Mouse (Mus musculus): ENCODE measurements around the gene Slc16a14. TPM values are rescaled to one million over a fixed set of nuclear protein-coding genes. Genes with fewer than 3 reads are reported as not detected.

Slc16a14 gene
- total and polyA plus RNA-seq, 3 experiments = 0.10 to 0.13 TPM; not detected in 1

DNA sequence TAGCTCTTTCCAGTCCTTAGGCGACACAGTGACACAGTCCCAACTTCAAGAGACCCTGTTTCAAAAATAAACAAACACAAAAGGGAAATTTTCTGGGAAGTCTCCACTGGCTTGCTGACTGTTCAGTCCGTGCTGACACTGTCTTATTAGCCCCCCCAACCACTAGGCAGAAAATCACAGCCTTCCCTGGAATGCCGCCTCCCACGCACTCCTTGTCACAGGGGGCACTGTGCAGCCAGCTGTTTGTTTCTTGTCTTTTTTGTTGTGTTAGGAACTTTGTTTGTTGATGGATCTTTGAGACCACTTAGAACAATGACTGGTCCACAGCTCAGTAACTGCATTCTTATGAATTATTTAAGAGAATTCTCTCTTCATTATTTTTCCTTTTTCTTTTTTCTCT, 51.0 kb downstream of the Slc16a14 start:
- Histone ChIP-seq H3K4me3 (replicated peaks in 1 of 3; ENCODE audit: low read depth in 2 of 3, low read length in 2 of 3, poor library complexity in 1 of 3) (no peak overlapping the region), H3K27ac (ENCODE audit: insufficient read depth, low read depth) (no peak overlapping the region), H3K9ac (ENCODE audit: insufficient read depth, low read depth) (no peak overlapping the region), H3K4me2 (ENCODE audit: insufficient read depth, low read depth, poor library complexity, severe bottlenecking) (no peak overlapping the region), H3K4me1 (ENCODE audit: control insufficient read depth in 1 of 2, insufficient read depth in 2 of 2) (no peaks in the 10 kb centered on the region), H3K36me3 (replicated peaks in 1 of 2; ENCODE audit: control insufficient read depth in 1 of 2, insufficient read depth in 1 of 2, low read length in 1 of 2) (no peaks in the 10 kb centered on the region), H3K79me2 (replicated peaks; ENCODE audit: control insufficient read depth, extremely low read depth, insufficient read depth, poor library complexity, severe bottlenecking) (no peaks in the 10 kb centered on the region), H3K9me3 (replicated peaks; ENCODE audit: low read length) (no peaks in the 10 kb centered on the region), H3K27me3 (replicated peaks) (no peaks in the 10 kb centered on the region)
- dilution Hi-C loops (cut with MboI; ENCODE audit: extremely low pct_ligation_motif_present, extremely low pct_unique_long_range_greater_than_20kb, low sequenced_read_pairs) = no loop called here
- no peak for DNase-seq (ENCODE audit: extremely low read depth)
- in situ Hi-C loops (cut with MboI; ENCODE audit: low pct_ligation_motif_present, low pct_unique_long_range_greater_than_20kb, low sequenced_read_pairs) = no loop called here
- TF ChIP-seq ETS1 (conservative IDR thresholded peaks at IDR 0.05; ENCODE audit: low read depth, low read length) = no peak
- no peak for TF ChIP-seq MAX (IDR thresholded peaks at IDR 0.05; ENCODE audit: low read length)
- no peak for TF ChIP-seq ZKSCAN1 (IDR thresholded peaks at IDR 0.05; ENCODE audit: borderline replicate concordance, low read depth, low read length)
- TF ChIP-seq ZMIZ1 (IDR thresholded peaks at IDR 0.05; ENCODE audit: low read depth, low read length) = no peak
- no peak for TF ChIP-seq NELFE (IDR thresholded peaks at IDR 0.05; ENCODE audit: low read depth, low read length)
- no peak for TF ChIP-seq KAT2A (IDR thresholded peaks at IDR 0.05; ENCODE audit: insufficient replicate concordance, low read length)
- no peak for TF ChIP-seq MAFK (IDR thresholded peaks at IDR 0.05; ENCODE audit: insufficient replicate concordance, low read length)
- no peak for TF ChIP-seq PAX5 (IDR thresholded peaks at IDR 0.05; ENCODE audit: low read length)
- no peak for TF ChIP-seq IRF4 (IDR thresholded peaks at IDR 0.05; ENCODE audit: low read depth, low read length)

DNA sequence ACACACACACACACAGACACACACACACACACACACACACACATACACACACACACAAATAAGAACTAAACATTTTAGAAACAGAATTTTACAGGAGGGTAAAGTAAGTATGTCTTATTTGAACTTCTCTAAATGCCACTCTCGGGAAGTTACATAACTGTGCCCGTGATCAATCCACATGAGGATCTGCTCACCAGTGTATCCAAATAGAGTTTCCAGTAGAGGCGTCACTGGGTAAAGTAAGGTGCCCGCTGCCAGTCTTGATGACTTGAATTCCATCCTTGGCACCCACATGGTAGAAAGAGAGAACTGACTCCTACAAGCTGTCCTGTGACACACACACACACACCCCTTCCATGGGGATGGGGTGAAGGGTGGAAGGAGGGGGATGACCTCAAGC, 52.0 kb downstream of the Slc16a14 start:
- TF ChIP-seq JUN (IDR thresholded peaks at IDR 0.05; ENCODE audit: insufficient read depth, low read depth, low read length) (no peak), NELFE (IDR thresholded peaks at IDR 0.05; ENCODE audit: low read depth, low read length) (no peak), CTCF (conservative IDR thresholded peaks at IDR 0.05 in 1 of 2, IDR thresholded peaks at IDR 0.05 in 1 of 2; ENCODE audit: low read depth in 2 of 2, low read length in 2 of 2) (no peak), MYC (IDR thresholded peaks at IDR 0.05; ENCODE audit: low read depth, low read length) (no peak), ZNF384 (IDR thresholded peaks at IDR 0.05; ENCODE audit: low read depth, low read length) (no peak), EP300 (IDR thresholded peaks at IDR 0.05; ENCODE audit: low read length) (no peak), RCOR1 (conservative IDR thresholded peaks at IDR 0.05; ENCODE audit: low read depth, low read length) (no peak)
- Histone ChIP-seq H3K79me2 (replicated peaks; ENCODE audit: control insufficient read depth, extremely low read depth, insufficient read depth, poor library complexity, severe bottlenecking) (no peaks in the 10 kb centered on the region), H3K4me3 (replicated peaks in 1 of 3; ENCODE audit: low read depth in 2 of 3, low read length in 2 of 3, poor library complexity in 1 of 3) (no peak overlapping the region), H3K9me3 (replicated peaks; ENCODE audit: low read length) (no peaks in the 10 kb centered on the region), H3K4me1 (ENCODE audit: control insufficient read depth in 1 of 2, insufficient read depth in 2 of 2) (no peaks in the 10 kb centered on the region), H3K27me3 (replicated peaks) (no peaks in the 10 kb centered on the region), H3K36me3 (replicated peaks in 1 of 2; ENCODE audit: control insufficient read depth in 1 of 2, insufficient read depth in 1 of 2, low read length in 1 of 2) (no peaks in the 10 kb centered on the region), H3K4me2 (ENCODE audit: insufficient read depth, low read depth, poor library complexity, severe bottlenecking) (no peak overlapping the region), H3K9ac (ENCODE audit: insufficient read depth, low read depth) (no peak overlapping the region), H3K27ac (ENCODE audit: insufficient read depth, low read depth) (no peak overlapping the region)
- DNase-seq (ENCODE audit: extremely low read depth) = no peak
- dilution Hi-C loops (cut with MboI; ENCODE audit: extremely low pct_ligation_motif_present, extremely low pct_unique_long_range_greater_than_20kb, low sequenced_read_pairs) = no loop called here
- in situ Hi-C loops (cut with MboI; ENCODE audit: low pct_ligation_motif_present, low pct_unique_long_range_greater_than_20kb, low sequenced_read_pairs) = no loop called here

DNA sequence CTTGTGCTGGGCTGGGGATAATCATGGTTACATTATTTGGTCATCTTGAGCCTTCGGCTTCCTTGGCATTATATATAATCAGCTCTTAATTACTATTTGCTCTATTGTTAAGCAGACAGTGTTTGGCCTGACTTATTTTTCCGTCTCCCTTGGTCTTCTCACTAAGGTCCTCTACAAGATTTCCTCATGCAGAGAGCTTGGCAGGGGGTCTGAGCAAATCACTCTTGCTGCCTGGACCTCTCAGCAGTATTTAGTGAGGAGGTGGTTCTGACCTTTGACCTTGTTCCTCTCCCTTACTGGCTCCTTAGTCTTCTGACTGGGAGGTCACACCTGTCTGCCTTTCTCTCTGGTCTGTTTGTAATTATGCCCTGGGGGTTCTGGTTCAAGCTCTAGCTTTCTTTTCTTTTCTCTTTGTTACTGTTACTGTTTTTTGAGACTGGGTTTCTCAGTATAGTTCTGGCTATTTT, 52.8 kb downstream of the Slc16a14 start:
- DNase-seq (ENCODE audit: extremely low read depth) = no peak
- dilution Hi-C loops (cut with MboI; ENCODE audit: extremely low pct_ligation_motif_present, extremely low pct_unique_long_range_greater_than_20kb, low sequenced_read_pairs) = no loop called here
- H3K9ac ChIP-seq (ENCODE audit: insufficient read depth, low read depth) = no peak overlapping the region
- H3K4me3 ChIP-seq (replicated peaks in 1 of 3; ENCODE audit: low read depth in 2 of 3, low read length in 2 of 3, poor library complexity in 1 of 3) = no peak overlapping the region
- no peak overlapping the region for H3K27ac ChIP-seq (ENCODE audit: insufficient read depth, low read depth)
- H3K27me3 ChIP-seq (replicated peaks) = no peaks in the 10 kb centered on the region
- no peaks in the 10 kb centered on the region for H3K4me1 ChIP-seq (ENCODE audit: control insufficient read depth in 1 of 2, insufficient read depth in 2 of 2)
- in situ Hi-C loops (cut with MboI; ENCODE audit: low pct_ligation_motif_present, low pct_unique_long_range_greater_than_20kb, low sequenced_read_pairs) = no loop called here
- no peaks in the 10 kb centered on the region for H3K79me2 ChIP-seq (replicated peaks; ENCODE audit: control insufficient read depth, extremely low read depth, insufficient read depth, poor library complexity, severe bottlenecking)
- TF ChIP-seq MXI1 (IDR thresholded peaks at IDR 0.05; ENCODE audit: low read depth, low read length) (no peak), GABPA (IDR thresholded peaks at IDR 0.05; ENCODE audit: insufficient replicate concordance, low read depth, low read length) (no peak), BHLHE40 (IDR thresholded peaks at IDR 0.05; ENCODE audit: low read depth, low read length) (no peak), E2F4 (IDR thresholded peaks at IDR 0.05; ENCODE audit: insufficient replicate concordance, low read depth, low read length) (no peak), IRF4 (IDR thresholded peaks at IDR 0.05; ENCODE audit: low read depth, low read length) (no peak), RCOR1 (conservative IDR thresholded peaks at IDR 0.05; ENCODE audit: low read depth, low read length) (no peak), CHD1 (IDR thresholded peaks at IDR 0.05; ENCODE audit: low read depth, low read length) (no peak), POLR2AphosphoS2 (IDR thresholded peaks at IDR 0.05; ENCODE audit: low read depth, low read length) (no peak), POLR2A (IDR thresholded peaks at IDR 0.05; ENCODE audit: low read depth, low read length) (no peak), JUND (conservative IDR thresholded peaks at IDR 0.05; ENCODE audit: low read depth, low read length) (no peak), MYC (IDR thresholded peaks at IDR 0.05; ENCODE audit: low read depth, low read length) (no peak), ZKSCAN1 (IDR thresholded peaks at IDR 0.05; ENCODE audit: borderline replicate concordance, low read depth, low read length) (no peak), MEF2A (IDR thresholded peaks at IDR 0.05; ENCODE audit: borderline replicate concordance, low read depth, low read length) (no peak), KAT2A (IDR thresholded peaks at IDR 0.05; ENCODE audit: insufficient replicate concordance, low read length) (no peak), ZMIZ1 (IDR thresholded peaks at IDR 0.05; ENCODE audit: low read depth, low read length) (no peak), NELFE (IDR thresholded peaks at IDR 0.05; ENCODE audit: low read depth, low read length) (no peak), EP300 (IDR thresholded peaks at IDR 0.05; ENCODE audit: low read length) (no peak), ZC3H11A (IDR thresholded peaks at IDR 0.05; ENCODE audit: low read depth, low read length) (no peak)
- H3K4me2 ChIP-seq (ENCODE audit: insufficient read depth, low read depth, poor library complexity, severe bottlenecking) = no peak overlapping the region
- H3K36me3 ChIP-seq (replicated peaks in 1 of 2; ENCODE audit: control insufficient read depth in 1 of 2, insufficient read depth in 1 of 2, low read length in 1 of 2) = no peaks in the 10 kb centered on the region
- H3K9me3 ChIP-seq (replicated peaks; ENCODE audit: low read length) = no peaks in the 10 kb centered on the region

Measured in CH12.LX (cell line).